Mouse (Mus musculus) intestine, embryonic 14.5 days (tissue): ENCODE results near the gene Palm2. TPM values are rescaled to one million over a fixed set of nuclear protein-coding genes. Genes with fewer than 3 reads are reported as not detected.

ENCODE experiments used
- ATAC-seq: fragments of 200-750 bp; cut with Nextera tagmentation; replicated peaks from 2 replicates; pipeline ENCODE4 v1.8.0; 2017; ENCODE audit warnings: low read depth, moderate number of reproducible peaks, moderate TSS enrichment, moderate library complexity; ENCODE audit not compliant: low FRiP score, low TSS enrichment
- DNase-seq: peaks from one replicate; pipeline ENCODE4 v3.0.0-alpha.2; 2018; ENCODE audit warnings: low spot score
- H3K27ac ChIP-seq: fragments of 300-500 bp; sonication (generic); 2 replicates; pipeline ENCODE4 v1.5.1; 2014; ENCODE audit warnings: low read depth, mild to moderate bottlenecking, control low read depth
- H3K27me3 ChIP-seq: fragments of 300-500 bp; sonication (generic); replicated peaks from 2 replicates; pipeline ENCODE4 v1.6.1; 2014; ENCODE audit warnings: low read length, control low read depth; ENCODE audit not compliant: control insufficient read depth, insufficient read depth
- H3K36me3 ChIP-seq: fragments of 300-500 bp; sonication (generic); 2 replicates; pipeline ENCODE4 v1.6.1; 2014; ENCODE audit warnings: low read length, control low read depth; ENCODE audit not compliant: control insufficient read depth, insufficient read depth
- H3K4me1 ChIP-seq: fragments of 300-500 bp; sonication (generic); replicated peaks from 2 replicates; pipeline ENCODE4 v1.6.1; 2014; ENCODE audit warnings: low read length, control low read depth, mixed read lengths; ENCODE audit not compliant: control insufficient read depth, insufficient read depth
- H3K4me2 ChIP-seq: fragments of 300-500 bp; sonication (generic); 2 replicates; pipeline ENCODE4 v1.6.1; 2014; ENCODE audit warnings: low read length
- H3K4me3 ChIP-seq: fragments of 300-500 bp; sonication (generic); 2 replicates; pipeline ENCODE4 v1.5.1; 2014; ENCODE audit warnings: low read depth, low read length, control low read depth, mixed read lengths
- H3K9ac ChIP-seq: fragments of 300-500 bp; sonication (generic); 2 replicates; pipeline ENCODE4 v1.6.1; 2014; ENCODE audit warnings: mild to moderate bottlenecking, low read length
- H3K9me3 ChIP-seq: fragments of 300-500 bp; sonication (generic); 2 replicates; pipeline ENCODE4 v1.6.1; 2016; ENCODE audit warnings: low read length, control low read depth; ENCODE audit not compliant: control insufficient read depth
- WGBS: fragments of 180-500 bp; shearing (Covaris S2); extraction: QIAGEN DNeasy Blood & Tissue Kit; methylation state at CpG from one replicate; pipeline ENCODE4 v1.1.7; 2014; 5-methylcytosine and 5-hydroxymethylcytosine counted together
- polyA plus RNA-seq: library from polyadenylated mRNA; unstranded; fragments of >200 nt; fragmentation: Nextera tagmentation; extraction: Ambion mirVana; gene quantifications from 2 replicates; pipeline ENCODE4 v1.2.1, GENCODE M21; 2014

Palm2 gene
- polyA plus RNA-seq, 1 experiment from 2014 or later = 3.8 TPM

DNA sequence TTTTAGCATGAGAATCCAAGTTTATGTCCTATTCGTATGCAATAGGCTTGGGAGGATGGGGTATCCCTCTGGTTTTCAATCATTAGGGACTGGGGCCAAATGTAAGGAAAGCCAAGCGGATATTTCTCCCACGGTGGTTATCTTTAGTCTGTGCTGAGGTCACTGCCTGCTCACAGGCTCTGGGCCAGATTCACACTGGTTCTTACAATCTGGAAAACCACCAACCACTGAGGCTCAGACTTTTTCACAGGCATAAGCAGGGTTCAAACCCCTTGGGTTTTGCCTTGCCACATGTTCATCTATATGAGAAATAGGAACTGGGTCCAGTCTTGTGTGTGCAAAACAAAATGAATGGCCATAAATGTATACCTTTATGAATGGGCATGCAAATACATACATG, 90.4 kb downstream of the Palm2 start:
- 77% methylated on average over 3 of the region's 3 CpGs for WGBS
- no peak overlapping the region for H3K4me3 ChIP-seq
- H3K27me3 ChIP-seq = no peaks in the 10 kb centered on the region
- H3K27ac ChIP-seq = no peak overlapping the region
- no peak overlapping the region for H3K4me2 ChIP-seq
- H3K36me3 ChIP-seq = no peaks in the 10 kb centered on the region
- no peaks in the 10 kb centered on the region for H3K9me3 ChIP-seq
- ATAC-seq (no peak), DNase-seq (no peak)
- no peak overlapping the region for H3K9ac ChIP-seq
- no peaks in the 10 kb centered on the region; the same call in 1 of the 2 replicates for H3K4me1 ChIP-seq

DNA sequence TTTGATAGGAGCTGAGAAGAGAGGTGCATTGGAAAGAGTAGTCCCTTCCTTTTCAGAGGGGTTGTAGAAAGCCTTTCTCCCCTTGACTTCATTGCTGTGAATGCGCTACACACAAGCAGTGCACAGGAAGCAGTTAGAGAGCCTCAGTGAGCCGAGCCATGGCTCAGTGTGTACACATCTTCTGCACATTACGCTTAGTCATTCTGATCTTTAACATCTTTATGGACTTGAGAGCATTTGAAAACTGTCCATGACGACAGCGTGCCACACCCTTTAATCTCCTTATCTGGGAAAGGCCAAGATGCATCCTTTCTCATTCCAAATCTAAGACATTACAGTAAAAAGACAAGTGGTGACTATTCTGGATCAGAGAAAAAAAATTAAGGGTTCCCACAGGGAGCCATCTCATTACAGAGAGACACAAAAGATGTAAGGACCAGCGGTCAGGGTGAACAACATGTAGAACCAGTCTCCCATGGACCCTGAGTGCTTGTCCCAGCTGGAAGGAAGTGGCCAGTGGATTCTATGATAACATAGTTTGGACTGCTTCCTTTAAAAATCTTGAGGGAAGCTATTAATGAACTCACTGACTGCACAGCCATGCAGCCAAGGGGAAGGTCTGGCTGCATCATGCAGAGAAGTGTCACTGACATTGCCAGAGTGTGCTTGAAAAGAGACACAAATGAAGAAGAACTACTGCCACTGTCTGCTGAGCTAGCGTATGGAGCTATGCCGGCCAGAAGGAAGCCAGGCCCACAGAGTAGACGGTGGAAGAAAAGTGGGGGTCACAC, 91.4 kb downstream of the Palm2 start:
- no peak for DNase-seq
- H3K4me2 ChIP-seq = no peak overlapping the region
- WGBS = 80% methylated on average over 9 of the region's 9 CpGs

DNA sequence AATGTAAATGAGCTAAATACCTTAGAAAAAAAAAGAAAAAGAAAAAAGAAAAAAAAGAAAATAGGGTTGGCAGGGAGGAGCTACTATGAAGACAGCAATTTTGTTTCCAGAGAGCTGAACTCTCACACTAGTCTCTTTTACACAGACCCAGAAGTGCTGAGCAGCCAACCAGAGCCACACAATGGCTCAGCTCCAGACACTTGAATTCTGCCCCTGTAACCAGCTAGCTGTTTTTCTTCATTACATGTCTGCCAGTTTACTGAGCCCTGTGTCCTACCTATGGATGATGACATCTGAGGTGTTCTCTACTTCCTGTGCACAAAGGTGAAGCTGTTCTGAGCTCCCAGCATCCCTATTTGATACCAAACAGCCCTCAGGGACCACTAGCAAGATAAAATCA, 94.2 kb downstream of the Palm2 start:
- Histone ChIP-seq H3K4me3 (no peak overlapping the region), H3K4me2 (no peak overlapping the region), H3K9ac (no peak overlapping the region), H3K27ac (no peak overlapping the region), H3K4me1 (no peaks in the 10 kb centered on the region; the same call in 1 of the 2 replicates), H3K36me3 (no peaks in the 10 kb centered on the region), H3K9me3 (no peaks in the 10 kb centered on the region), H3K27me3 (no peaks in the 10 kb centered on the region)
- ATAC-seq (no peak), DNase-seq (no peak)

More for the DNA sequence above, 91.4 kb downstream of the Palm2 start:
- H3K36me3 ChIP-seq = no peaks in the 10 kb centered on the region
- no peak for ATAC-seq
- no peaks in the 10 kb centered on the region for H3K9me3 ChIP-seq
- H3K4me1 ChIP-seq = no peaks in the 10 kb centered on the region; the same call in 1 of the 2 replicates
- no peak overlapping the region for H3K27ac ChIP-seq
- no peak overlapping the region for H3K9ac ChIP-seq
- H3K4me3 ChIP-seq = no peak overlapping the region
- no peaks in the 10 kb centered on the region for H3K27me3 ChIP-seq

DNA sequence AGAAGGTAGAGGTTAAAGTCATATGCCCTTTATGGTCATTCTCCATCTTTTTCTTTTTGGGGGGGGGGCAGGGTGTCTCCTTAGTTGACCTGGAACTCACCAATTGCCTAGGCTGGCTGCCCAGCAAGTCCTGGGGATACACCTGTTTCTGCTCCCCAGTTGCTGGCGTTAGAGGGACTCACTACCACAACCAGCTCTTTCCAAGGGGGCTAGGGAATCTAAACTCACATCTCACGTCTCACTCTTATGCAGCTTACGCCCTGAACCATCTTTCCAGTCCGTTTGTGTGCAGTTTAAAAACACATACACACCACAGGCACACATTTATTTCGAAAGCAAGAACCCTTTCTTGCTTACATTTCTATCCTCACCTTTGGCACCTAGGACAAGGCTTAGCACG, 99.6 kb downstream of the Palm2 start:
- H3K9me3 ChIP-seq = no peaks in the 10 kb centered on the region
- no peak overlapping the region for H3K4me3 ChIP-seq
- WGBS = 60% methylated on average over 6 of the region's 6 CpGs
- H3K4me2 ChIP-seq = no peak overlapping the region
- ATAC-seq (no peak), DNase-seq (no peak)
- no peaks in the 10 kb centered on the region for H3K27me3 ChIP-seq
- H3K9ac ChIP-seq = no peak overlapping the region
- no peak overlapping the region for H3K27ac ChIP-seq
- no peaks in the 10 kb centered on the region for H3K36me3 ChIP-seq
- H3K4me1 ChIP-seq = peaks cover 10% of the 10 kb centered on the region

DNA sequence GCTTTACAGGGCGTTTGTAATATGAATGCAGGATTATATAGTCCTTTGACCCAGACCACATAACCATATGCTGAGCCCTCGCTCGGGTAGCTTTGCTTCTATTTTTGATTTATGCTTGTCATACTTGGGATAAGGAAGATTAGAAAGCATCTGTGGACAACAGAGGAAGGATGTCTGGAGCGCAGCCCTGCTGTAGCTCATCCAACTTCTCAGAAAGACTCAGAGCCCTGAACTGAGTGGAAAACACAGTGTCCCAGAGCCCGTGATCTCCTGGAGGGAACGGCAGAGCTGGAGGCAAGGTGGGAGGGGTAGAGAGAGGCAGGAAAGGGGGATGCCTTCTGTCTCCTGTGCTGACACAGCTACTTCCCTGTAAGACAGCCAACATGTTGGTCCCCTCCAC, 100.2 kb downstream of the Palm2 start:
- Histone ChIP-seq H3K9ac (no peak overlapping the region), H3K27ac (no peak overlapping the region)
- no peak for DNase-seq

DNA sequence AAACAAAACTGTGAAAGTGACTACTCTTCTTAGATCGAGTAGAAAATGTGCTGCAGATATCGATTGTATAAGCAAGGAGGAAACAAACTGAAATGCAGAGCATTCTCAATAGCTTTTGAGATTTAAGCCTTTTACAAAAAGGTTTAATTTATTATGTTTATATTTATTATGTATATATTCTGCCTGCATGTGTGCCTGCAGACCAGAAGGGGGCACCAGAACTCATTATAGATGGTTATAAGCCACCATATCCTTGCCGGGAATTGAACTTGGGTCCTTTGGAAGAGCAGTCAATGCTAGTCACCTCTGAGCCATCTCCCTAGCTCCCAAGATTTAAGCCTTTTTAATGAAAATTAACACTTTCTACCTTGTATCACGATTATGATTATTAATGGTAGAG, 101.0 kb downstream of the Palm2 start:
- no peak for DNase-seq
- WGBS = 81% methylated on average over 4 of the region's 4 CpGs

More for the DNA sequence above, 100.2 kb downstream of the Palm2 start:
- H3K4me3 ChIP-seq = no peak overlapping the region
- peaks cover 10% of the 10 kb centered on the region for H3K4me1 ChIP-seq
- no peaks in the 10 kb centered on the region for H3K36me3 ChIP-seq
- no peaks in the 10 kb centered on the region for H3K9me3 ChIP-seq
- no peak overlapping the region for H3K4me2 ChIP-seq
- ATAC-seq = no peak
- H3K27me3 ChIP-seq = no peaks in the 10 kb centered on the region
- 39% methylated on average over 6 of the region's 6 CpGs for WGBS

DNA sequence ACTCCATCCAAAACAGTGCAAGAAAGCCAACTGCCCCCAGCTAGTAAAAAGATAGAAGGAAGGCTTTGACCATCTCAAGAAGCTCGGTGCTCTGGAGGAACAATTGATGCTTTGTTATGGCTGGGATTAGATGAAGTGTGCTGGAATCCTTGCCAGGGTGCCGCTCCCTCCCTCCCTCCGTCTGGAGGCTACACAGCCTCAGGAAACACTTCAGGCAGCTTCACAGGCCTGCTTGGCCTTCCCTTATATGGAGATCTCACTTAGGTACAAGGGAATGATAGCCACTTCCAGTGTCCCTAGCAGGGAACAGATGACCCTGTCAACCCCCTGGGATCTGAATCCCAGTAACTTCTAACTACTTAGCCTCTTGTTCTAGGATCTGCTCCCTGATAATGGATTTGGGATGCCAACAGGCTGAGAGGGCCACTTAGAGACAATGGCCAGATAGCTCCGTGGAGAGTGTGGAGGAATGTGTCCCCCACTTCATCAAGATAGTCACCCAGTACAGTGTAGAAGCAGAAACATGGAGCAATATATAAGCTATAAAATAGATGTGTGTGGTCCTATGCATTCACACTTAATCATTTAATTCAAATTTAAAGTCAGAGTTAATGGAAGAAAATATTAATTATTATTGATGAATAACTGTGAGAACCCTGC, 104.1 kb downstream of the Palm2 start:
- H3K4me1 ChIP-seq = peaks cover 10% of the 10 kb centered on the region
- H3K27me3 ChIP-seq = no peaks in the 10 kb centered on the region
- H3K9ac ChIP-seq = no peak overlapping the region
- no peaks in the 10 kb centered on the region for H3K36me3 ChIP-seq
- peak overlapping the region; percentile 66 for H3K27ac ChIP-seq
- no peak overlapping the region for H3K4me2 ChIP-seq
- ATAC-seq (peak; percentile 75; the same call in 1 of the 2 replicates), DNase-seq (peak; percentile 65)
- no peak overlapping the region for H3K4me3 ChIP-seq
- WGBS = 14% methylated on average over 4 of the region's 4 CpGs
- no peaks in the 10 kb centered on the region for H3K9me3 ChIP-seq

More for the DNA sequence above, 101.0 kb downstream of the Palm2 start:
- Histone ChIP-seq H3K4me1 (peaks cover 10% of the 10 kb centered on the region), H3K27ac (no peak overlapping the region), H3K9ac (no peak overlapping the region), H3K9me3 (no peaks in the 10 kb centered on the region), H3K27me3 (no peaks in the 10 kb centered on the region), H3K4me2 (no peak overlapping the region), H3K4me3 (no peak overlapping the region), H3K36me3 (no peaks in the 10 kb centered on the region)
- no peak for ATAC-seq

DNA sequence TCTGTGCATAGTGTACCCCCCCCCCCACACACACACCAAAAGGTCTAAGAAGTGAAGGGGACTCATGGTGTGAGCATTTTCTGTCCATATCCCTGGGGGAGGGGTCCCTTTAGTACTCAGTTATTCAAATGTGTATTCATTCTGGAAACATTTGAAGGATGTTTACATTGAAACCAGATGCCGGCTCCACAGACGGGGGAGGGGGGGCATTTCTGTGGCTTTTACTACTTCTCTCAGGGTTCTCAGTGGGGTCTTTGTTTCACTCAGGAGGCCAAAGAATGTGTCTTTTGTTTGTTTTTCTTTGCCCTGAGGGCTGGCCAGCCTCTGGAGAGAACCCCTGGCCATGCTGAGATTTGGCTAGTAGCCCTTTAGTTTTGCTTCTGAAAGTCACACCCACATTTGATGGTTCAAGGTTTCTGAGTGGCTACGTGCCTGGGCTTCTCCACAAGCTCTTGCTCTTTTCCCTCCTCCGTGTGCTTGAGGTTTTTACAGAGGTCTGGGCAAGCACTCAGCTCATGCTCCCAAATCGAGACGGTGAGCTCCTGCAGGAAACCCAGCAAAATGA, 109.7 kb downstream of the Palm2 start:
- Histone ChIP-seq H3K36me3 (no peaks in the 10 kb centered on the region), H3K27me3 (no peaks in the 10 kb centered on the region), H3K9ac (no peak overlapping the region), H3K4me3 (no peak overlapping the region), H3K4me2 (0 out of 2 replicates have a peak overlapping the region, but pooled peaks have one; percentile 0), H3K4me1 (peaks cover 7% of the 10 kb centered on the region; the same call in 1 of the 2 replicates), H3K9me3 (no peaks in the 10 kb centered on the region), H3K27ac (peak overlapping the region; percentile 64)
- DNase-seq (peak; percentile 72), ATAC-seq (peak; percentile 62; the same call in 1 of the 2 replicates)
- WGBS = 3% methylated on average over 6 of the region's 6 CpGs
